Mouse (Mus musculus) intestine, embryonic 15.5 days (tissue): ENCODE data around the gene Lrrn2. TPM values are rescaled to one million over a fixed set of nuclear protein-coding genes. Genes with fewer than 3 reads are reported as not detected.
A peak's percentile ranks its signal among the peaks of the same experiment; 100 is the strongest.

Experiments
- ATAC-seq: fragments of 200-750 bp; cut with Nextera tagmentation; 2 replicates; pipeline ENCODE4 v1.8.0; 2017; ENCODE audit warnings: moderate TSS enrichment, moderate library complexity
- H3K27ac ChIP-seq: fragments of 300-500 bp; sonication (generic); 2 replicates; pipeline ENCODE4 v1.5.1; 2015; ENCODE audit warnings: mild to moderate bottlenecking, inconsistent platforms
- H3K27me3 ChIP-seq: fragments of 300-500 bp; sonication (generic); replicated peaks from 2 replicates; pipeline ENCODE4 v1.6.1; 2015; ENCODE audit warnings: inconsistent platforms
- H3K36me3 ChIP-seq: fragments of 300-500 bp; sonication (generic); 2 replicates; pipeline ENCODE4 v1.6.1; 2015; ENCODE audit warnings: inconsistent platforms
- H3K4me1 ChIP-seq: fragments of 300-500 bp; sonication (generic); replicated peaks from 2 replicates; pipeline ENCODE4 v1.6.1; 2015; ENCODE audit warnings: inconsistent platforms
- H3K4me2 ChIP-seq: fragments of 300-500 bp; sonication (generic); replicated peaks from 2 replicates; pipeline ENCODE4 v1.6.1; 2015; ENCODE audit warnings: mild to moderate bottlenecking, inconsistent platforms
- H3K4me3 ChIP-seq: fragments of 300-500 bp; sonication (generic); replicated peaks from 2 replicates; pipeline ENCODE4 v1.5.1; 2015; ENCODE audit warnings: inconsistent platforms
- H3K9ac ChIP-seq: fragments of 300-500 bp; sonication (generic); 2 replicates; pipeline ENCODE4 v1.6.1; 2015; ENCODE audit warnings: inconsistent platforms
- H3K9me3 ChIP-seq: fragments of 300-500 bp; sonication (generic); 2 replicates; pipeline ENCODE4 v1.6.1; 2016; ENCODE audit warnings: inconsistent platforms
- WGBS: fragments of 180-500 bp; shearing (Covaris S2); methylation state at CpG from one replicate; pipeline ENCODE4 v1.1.7; 2015; 5-methylcytosine and 5-hydroxymethylcytosine counted together
- polyA plus RNA-seq: library from polyadenylated mRNA; unstranded; fragments of >200 nt; fragmentation: Nextera tagmentation; extraction: Ambion mirVana; gene quantifications from 2 replicates; pipeline ENCODE4 v1.2.1, GENCODE M21; 2015

The Lrrn2 gene
- 4.9 TPM in 2 replicates for polyA plus RNA-seq

DNA sequence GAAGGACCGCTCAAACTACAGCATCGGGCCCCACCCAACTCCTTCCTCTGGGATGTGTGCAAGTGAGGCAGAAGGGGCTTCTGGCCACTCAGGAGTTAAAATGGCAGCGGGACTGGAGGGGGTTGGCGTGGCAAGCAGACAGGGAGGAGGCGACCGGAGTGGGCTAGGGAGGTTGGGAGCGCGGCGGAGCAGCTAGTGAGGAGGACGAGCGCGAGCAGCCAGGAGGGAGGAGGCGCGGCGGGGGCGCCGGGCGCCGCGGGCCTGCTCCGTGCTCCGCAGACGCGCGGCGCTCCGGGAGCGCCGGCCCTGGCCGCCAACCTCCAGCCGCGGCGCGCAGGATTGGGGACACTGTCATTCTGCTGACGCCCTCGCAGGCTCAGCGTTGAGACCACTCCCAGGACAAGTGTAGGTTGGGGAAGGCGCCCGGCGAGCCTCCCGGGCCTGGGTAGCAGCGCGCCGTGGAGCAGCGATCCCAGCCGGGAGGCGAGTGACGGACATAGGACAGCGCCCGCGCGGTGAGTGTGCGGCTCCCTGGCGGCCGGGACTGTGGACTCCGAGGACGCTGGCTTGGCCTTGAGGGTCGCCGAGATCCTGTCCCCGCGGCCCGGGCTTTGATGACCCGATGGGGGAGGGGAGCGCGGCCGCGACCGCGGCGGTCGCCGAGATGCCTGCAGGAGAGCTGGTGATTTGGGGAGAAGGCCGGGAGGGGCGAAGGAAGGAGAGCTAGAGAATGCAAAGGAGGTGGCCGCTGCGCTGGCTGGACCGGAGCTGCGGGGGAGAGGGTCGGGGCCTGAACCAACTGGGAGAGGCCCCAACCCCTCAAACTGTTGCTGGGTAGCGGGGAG, at the start of gene Lrrn2:
Gene Lrrn2 (plus strand): TSS at position 113 of the 845 bp plus-strand sequence.
- ATAC-seq = peak; percentile 78
- H3K27ac ChIP-seq = no peak within 1 kb of the TSS
- H3K9me3 ChIP-seq = no peaks in the 10 kb centered on the region
- peak within 1 kb of the TSS; percentile 53 for H3K4me3 ChIP-seq
- peak within 1 kb of the TSS; percentile 97 for H3K4me2 ChIP-seq
- no peaks in the 10 kb centered on the region for H3K36me3 ChIP-seq
- H3K27me3 ChIP-seq = peaks cover 50% of the 10 kb centered on the region
- under 1% methylated on average over 79 of the region's 80 CpGs for WGBS
- H3K9ac ChIP-seq = peak within 1 kb of the TSS; percentile 46
- peaks cover 15% of the 10 kb centered on the region for H3K4me1 ChIP-seq

DNA sequence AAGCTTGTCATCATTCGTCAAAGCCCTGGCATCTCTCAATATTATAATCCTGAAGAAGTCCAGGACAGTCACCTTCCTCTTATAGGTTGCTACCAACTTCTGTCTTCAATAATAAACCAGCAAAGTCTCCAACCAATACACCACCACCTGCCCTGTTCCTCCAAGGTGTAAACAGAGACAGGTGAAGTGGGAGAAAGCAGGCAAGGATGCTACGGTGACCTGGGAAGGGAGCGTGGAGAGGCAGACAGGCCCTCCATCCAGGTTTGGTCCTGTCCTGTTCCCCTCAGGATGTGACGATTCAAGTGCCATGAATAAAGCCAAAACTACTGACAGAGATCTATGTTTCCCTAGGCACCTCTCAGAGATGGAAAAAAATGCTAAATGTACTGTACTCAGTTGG, 48.1 kb upstream of the Lrrn2 start:
- H3K9ac ChIP-seq = no peak overlapping the region
- ATAC-seq = no peak
- WGBS = 82% methylated on average over 4 of the region's 4 CpGs
- H3K4me2 ChIP-seq = no peak overlapping the region
- H3K36me3 ChIP-seq = no peaks in the 10 kb centered on the region
- no peak overlapping the region for H3K4me3 ChIP-seq
- H3K9me3 ChIP-seq = no peaks in the 10 kb centered on the region
- no peaks in the 10 kb centered on the region for H3K4me1 ChIP-seq
- H3K27ac ChIP-seq = no peak overlapping the region
- H3K27me3 ChIP-seq = no peaks in the 10 kb centered on the region

- Histone ChIP-seq H3K4me3 (no peak overlapping the region), H3K9ac (no peak overlapping the region), H3K4me2 (no peak overlapping the region), H3K27ac (no peak overlapping the region), H3K9me3 (no peaks in the 10 kb centered on the region), H3K27me3 (no peaks in the 10 kb centered on the region), H3K4me1 (no peaks in the 10 kb centered on the region), H3K36me3 (no peaks in the 10 kb centered on the region)
- ATAC-seq = no peak
- WGBS = 47% methylated on average over 8 of the region's 8 CpGs
These were observed 46.0 kb upstream of the Lrrn2 start for GRCm38 (mm10) chr1:132834037-132834436.

DNA sequence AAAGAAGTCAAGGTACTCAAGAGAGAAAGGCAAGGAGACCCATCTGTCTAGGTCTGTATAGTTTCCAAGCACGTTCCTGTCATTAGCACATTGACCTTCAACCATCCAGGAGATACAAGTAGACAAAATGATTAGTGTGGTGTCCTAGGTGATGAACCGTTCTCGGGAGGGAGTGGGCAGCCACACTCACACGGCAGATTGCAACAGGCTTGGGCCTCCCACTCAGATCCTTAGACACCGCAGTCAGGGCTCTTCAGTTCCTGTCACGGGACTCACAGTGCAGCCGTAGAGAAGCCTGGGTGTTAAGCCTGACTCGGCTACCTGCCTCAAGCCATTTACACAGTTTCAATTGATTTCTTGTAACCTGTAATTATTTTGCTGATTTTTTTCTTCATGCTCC, 43.2 kb upstream of the Lrrn2 start:
- no peak overlapping the region for H3K27ac ChIP-seq
- WGBS = 68% methylated on average over 8 of the region's 8 CpGs
- H3K9ac ChIP-seq = no peak overlapping the region
- no peak for ATAC-seq
- no peaks in the 10 kb centered on the region for H3K27me3 ChIP-seq
- no peak overlapping the region for H3K4me3 ChIP-seq
- H3K36me3 ChIP-seq = no peaks in the 10 kb centered on the region
- H3K4me1 ChIP-seq = no peaks in the 10 kb centered on the region
- H3K4me2 ChIP-seq = no peak overlapping the region
- no peaks in the 10 kb centered on the region for H3K9me3 ChIP-seq

GRCm38 (mm10) chr1:132837691-132838090, 42.4 kb upstream of the Lrrn2 start:
- Histone ChIP-seq H3K4me2 (no peak overlapping the region), H3K9me3 (no peaks in the 10 kb centered on the region), H3K27me3 (no peaks in the 10 kb centered on the region), H3K36me3 (no peaks in the 10 kb centered on the region), H3K9ac (no peak overlapping the region), H3K4me1 (no peaks in the 10 kb centered on the region), H3K27ac (no peak overlapping the region), H3K4me3 (no peak overlapping the region)
- no peak for ATAC-seq
- 73% methylated on average over 5 of the region's 5 CpGs for WGBS

DNA sequence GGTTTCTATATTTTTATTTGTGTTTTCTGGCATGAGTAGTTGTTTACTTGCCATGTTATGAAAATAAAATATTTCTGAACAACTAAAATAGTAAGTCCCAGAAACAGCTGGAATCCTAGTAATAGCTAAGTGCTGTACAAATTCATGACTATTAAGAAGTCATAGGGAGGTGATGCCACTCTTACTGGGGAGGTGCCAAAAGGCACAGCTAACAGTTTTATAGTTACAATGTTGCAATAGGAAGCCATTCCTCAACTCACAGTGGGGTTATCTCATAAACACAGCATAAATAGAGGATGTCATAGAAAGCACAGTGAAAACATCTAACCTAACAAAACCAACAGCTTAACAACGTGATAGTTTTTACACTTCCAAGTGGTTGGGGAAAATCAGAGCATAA, 41.7 kb upstream of the Lrrn2 start:
- Histone ChIP-seq H3K27me3 (no peaks in the 10 kb centered on the region), H3K27ac (no peak overlapping the region), H3K4me1 (no peaks in the 10 kb centered on the region), H3K4me3 (no peak overlapping the region), H3K9me3 (no peaks in the 10 kb centered on the region), H3K4me2 (no peak overlapping the region), H3K36me3 (no peaks in the 10 kb centered on the region), H3K9ac (no peak overlapping the region)
- no peak for ATAC-seq
- WGBS = 64% methylated on average over 1 of the region's 1 CpGs

DNA sequence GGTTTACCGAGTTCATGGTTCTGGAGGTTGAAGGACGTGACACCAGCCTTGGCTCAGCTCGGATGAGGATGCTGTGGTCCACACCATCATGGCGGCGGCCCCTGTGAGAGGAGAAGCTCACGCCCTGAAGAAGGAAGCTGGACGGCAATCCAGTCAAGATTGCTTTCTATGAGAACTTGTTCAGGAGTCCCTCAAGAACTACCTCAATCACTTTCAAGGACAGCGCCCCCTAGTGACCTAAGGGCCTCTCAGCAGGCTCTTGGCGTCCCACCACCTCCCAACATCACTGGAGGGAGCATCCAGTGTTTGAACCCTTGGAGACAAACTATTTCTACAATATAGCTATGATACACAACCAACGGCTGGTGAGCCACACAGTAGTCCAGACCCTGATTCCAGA, 36.5 kb upstream of the Lrrn2 start:
- no peaks in the 10 kb centered on the region for H3K36me3 ChIP-seq
- no peaks in the 10 kb centered on the region for H3K4me1 ChIP-seq
- no peaks in the 10 kb centered on the region for H3K27me3 ChIP-seq
- H3K4me2 ChIP-seq = no peak overlapping the region
- H3K27ac ChIP-seq = no peak overlapping the region
- no peak overlapping the region for H3K9ac ChIP-seq
- 80% methylated on average over 10 of the region's 10 CpGs for WGBS
- no peaks in the 10 kb centered on the region for H3K9me3 ChIP-seq
- no peak overlapping the region for H3K4me3 ChIP-seq
- no peak for ATAC-seq

DNA sequence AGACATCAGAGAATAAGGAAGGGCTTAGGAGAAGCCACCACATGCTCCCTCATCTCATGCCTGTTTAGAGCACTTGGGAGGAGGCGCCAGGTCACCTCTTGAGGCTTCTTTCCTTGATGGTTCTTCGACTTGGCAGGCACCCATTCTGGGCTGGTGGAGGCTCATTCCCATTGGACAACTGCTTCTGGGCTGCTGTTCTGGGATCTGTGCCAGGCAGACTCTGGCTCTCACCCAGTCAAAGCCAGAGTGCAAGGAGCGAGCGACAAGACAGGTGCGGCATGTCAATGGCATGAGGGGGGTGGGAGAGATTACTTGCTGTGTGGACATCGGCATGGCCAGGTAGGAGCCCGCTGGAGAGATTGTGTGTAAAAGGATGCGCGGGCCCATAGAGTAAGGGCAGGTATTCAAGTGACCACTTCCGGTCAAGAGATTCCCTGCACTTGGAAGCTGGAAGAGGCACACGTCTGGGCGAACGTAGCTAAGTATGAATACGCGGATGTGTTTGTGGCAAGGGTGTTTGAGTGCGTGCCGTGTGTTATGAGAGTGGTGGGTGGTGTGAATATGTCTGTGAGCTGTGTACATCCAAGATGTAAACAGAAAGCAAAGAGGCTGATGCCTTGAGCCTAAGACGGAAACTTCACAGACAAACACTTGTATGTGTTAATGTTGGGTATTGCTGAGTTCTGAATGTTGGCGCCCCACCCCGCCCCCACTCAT, 35.8 kb upstream of the Lrrn2 start:
- Histone ChIP-seq H3K27ac (no peak overlapping the region), H3K36me3 (no peaks in the 10 kb centered on the region), H3K9me3 (no peaks in the 10 kb centered on the region), H3K4me1 (no peaks in the 10 kb centered on the region), H3K4me2 (no peak overlapping the region), H3K9ac (no peak overlapping the region), H3K4me3 (no peak overlapping the region), H3K27me3 (no peaks in the 10 kb centered on the region)
- ATAC-seq = no peak
- 81% methylated on average over 20 of the region's 20 CpGs for WGBS

DNA sequence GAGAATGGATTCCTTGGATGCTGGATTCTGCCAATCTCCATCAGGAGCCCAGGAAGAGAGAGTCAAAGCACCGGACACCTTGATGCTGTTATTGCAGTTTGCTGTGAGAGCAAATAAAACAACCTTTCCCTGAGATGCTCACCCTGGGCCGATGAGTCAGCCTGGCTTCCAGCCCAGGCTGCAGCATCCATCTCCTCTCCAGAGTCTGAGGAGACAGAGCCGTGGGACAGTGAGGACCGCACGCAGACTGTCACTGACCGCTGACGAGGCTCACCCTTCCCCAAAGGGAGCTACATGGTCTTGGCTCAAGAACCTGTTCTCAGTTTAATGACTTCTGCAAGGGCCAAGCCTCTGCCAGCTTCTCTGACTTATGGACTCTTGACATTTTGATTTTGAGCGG, 34.3 kb upstream of the Lrrn2 start:
- Histone ChIP-seq H3K36me3 (no peaks in the 10 kb centered on the region), H3K4me1 (no peaks in the 10 kb centered on the region), H3K9ac (no peak overlapping the region), H3K27me3 (no peaks in the 10 kb centered on the region), H3K4me3 (no peak overlapping the region), H3K9me3 (no peaks in the 10 kb centered on the region), H3K27ac (no peak overlapping the region), H3K4me2 (no peak overlapping the region)
- 79% methylated on average over 8 of the region's 8 CpGs for WGBS
- ATAC-seq = no peak

GRCm38 (mm10) chr1:132850809-132851208, 29.3 kb upstream of the Lrrn2 start:
- Histone ChIP-seq H3K27me3 (no peaks in the 10 kb centered on the region), H3K4me3 (no peak overlapping the region), H3K4me1 (0 out of 2 replicates have a peak, but pooled peaks cover 3% of the 10 kb centered on the region), H3K4me2 (no peak overlapping the region), H3K36me3 (no peaks in the 10 kb centered on the region), H3K9ac (no peak overlapping the region), H3K27ac (no peak overlapping the region), H3K9me3 (no peaks in the 10 kb centered on the region)
- WGBS = 54% methylated on average over 5 of the region's 5 CpGs
- no peak for ATAC-seq

DNA sequence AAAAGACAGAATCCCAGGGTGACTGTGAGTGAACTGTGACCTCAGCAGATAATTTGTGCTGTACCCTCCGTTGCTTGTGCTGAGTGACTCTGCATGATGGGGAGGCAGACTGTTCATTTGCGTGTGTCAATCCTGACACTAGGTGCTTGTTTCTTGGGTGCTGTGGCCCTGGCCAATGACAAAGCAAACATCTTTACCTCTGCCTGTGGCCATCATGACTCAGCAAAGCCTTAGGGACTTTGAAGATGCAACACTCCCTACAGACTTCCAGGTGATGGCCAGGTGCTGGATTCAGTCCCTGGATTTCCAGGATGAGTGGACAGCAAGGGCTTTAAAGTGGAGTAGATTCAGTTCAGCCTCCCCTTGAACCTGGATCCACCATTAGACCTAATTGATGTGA, 28.8 kb upstream of the Lrrn2 start:
- no peaks in the 10 kb centered on the region for H3K9me3 ChIP-seq
- H3K36me3 ChIP-seq = no peaks in the 10 kb centered on the region
- WGBS = 73% methylated on average over 2 of the region's 2 CpGs
- H3K4me3 ChIP-seq = no peak overlapping the region
- H3K4me2 ChIP-seq = no peak overlapping the region
- no peak overlapping the region for H3K27ac ChIP-seq
- H3K4me1 ChIP-seq = 0 out of 2 replicates have a peak, but pooled peaks cover 3% of the 10 kb centered on the region
- H3K27me3 ChIP-seq = no peaks in the 10 kb centered on the region
- H3K9ac ChIP-seq = no peak overlapping the region
- no peak for ATAC-seq

DNA sequence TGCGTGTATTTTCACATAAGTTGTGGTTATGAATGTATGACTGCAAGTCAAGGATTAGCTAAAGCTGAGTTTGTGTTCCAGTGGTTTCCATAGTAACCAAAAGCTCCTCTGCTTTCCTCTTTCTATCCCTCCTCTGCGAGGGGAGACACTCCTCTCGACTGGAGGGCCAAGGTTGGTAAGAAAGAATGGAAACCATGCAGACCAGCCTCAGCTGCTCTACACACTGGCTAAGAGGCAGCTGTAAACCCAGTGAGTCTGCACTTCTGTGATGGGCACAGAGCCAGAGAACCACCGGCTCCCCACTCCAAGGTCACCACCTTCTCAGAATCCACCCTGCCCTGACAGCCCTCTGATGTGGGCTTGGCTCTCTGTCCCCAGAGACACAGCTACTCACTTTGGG, 28.3 kb upstream of the Lrrn2 start:
- Histone ChIP-seq H3K4me1 (0 out of 2 replicates have a peak, but pooled peaks cover 3% of the 10 kb centered on the region), H3K36me3 (no peaks in the 10 kb centered on the region), H3K27ac (no peak overlapping the region), H3K27me3 (no peaks in the 10 kb centered on the region), H3K9me3 (no peaks in the 10 kb centered on the region), H3K4me3 (no peak overlapping the region), H3K4me2 (no peak overlapping the region), H3K9ac (no peak overlapping the region)
- ATAC-seq = no peak
- 33% methylated on average over 4 of the region's 4 CpGs for WGBS
